10 mouse cellular contexts compared by ENCODE assay signal in the genomic region with DNA sequence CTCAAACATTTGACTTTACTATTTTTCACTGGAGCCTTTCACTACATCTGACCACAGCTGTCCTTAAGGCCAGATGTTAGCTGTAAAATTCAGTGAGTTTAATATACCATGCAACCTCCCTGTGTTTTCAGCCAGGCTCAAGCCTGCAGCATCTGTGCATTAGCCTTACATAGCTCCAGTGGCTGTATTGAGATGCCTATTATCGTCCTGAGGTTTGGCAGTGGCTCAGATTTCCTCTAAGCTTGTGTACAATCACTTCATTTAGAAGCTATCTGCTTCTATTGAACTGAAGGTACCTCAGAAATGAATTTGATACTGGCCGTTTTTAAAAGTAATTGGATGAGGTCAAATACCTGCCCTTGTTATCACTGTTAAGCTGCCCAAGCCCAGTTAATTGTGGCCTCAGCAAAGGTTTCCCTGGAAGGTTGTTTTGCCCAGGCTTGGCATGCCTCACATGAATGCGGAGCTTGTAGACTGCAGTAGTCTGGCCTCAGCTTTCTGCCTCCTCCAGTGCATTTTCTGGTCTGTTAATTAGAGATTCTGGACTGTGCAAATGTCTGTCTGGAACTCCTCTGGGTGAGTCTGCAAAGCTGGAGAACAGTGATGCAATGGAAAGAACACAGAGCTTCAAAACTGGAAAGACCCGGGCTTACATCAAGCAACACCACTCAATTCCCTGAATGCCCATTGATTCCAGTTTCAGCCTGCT.
DNase-seq lines count a peak whose midpoint lies in the region; ATAC-seq and TF ChIP-seq lines count a peak whose summit lies in the region.
"Had no signal": no experiment of that assay in that cellular context is flagged by ENCODE, and none has a peak within 500 bp of the region (broad histone marks: within the 10 kb centered on the region; RNA-seq: fewer than 3 reads in every experiment).

No protein-coding gene starts in this region.

- H3K9ac ChIP-seq in hindbrain, embryonic 15.5 days: no peak overlapping the region
- H3K9ac ChIP-seq in stomach, embryonic 15.5 days: no peak overlapping the region
- no peak overlapping the region for H3K9ac ChIP-seq in kidney, embryonic 14.5 days (ENCODE audit: low read depth, low read length)

- H3K4me1 ChIP-seq in cerebellum, adult 2 months (ENCODE audit: control insufficient read depth, insufficient read depth, low read length): no peaks in the 10 kb centered on the region
- H3K4me1 ChIP-seq in hindbrain, embryonic 15.5 days (replicated peaks): no peaks in the 10 kb centered on the region
- 0 out of 2 replicates have a peak, but pooled peaks cover 2% of the 10 kb centered on the region for H3K4me1 ChIP-seq in stomach, embryonic 15.5 days
- H3K4me1 ChIP-seq in kidney, embryonic 14.5 days (ENCODE audit: control insufficient read depth, insufficient read depth, low read length): no peaks in the 10 kb centered on the region

- no peak overlapping the region for H3K27ac ChIP-seq in cerebellum, adult 2 months (ENCODE audit: insufficient read depth, low read length)
- 0 out of 2 replicates have a peak overlapping the region, but pooled peaks have one; percentile 36 for H3K27ac ChIP-seq in hindbrain, embryonic 15.5 days (replicated peaks)
- peak overlapping the region; percentile 45 for H3K27ac ChIP-seq in stomach, embryonic 15.5 days
- no peak overlapping the region for H3K27ac ChIP-seq in kidney, embryonic 14.5 days (ENCODE audit: low read depth, low read length)

- ATAC-seq in hindbrain, embryonic 15.5 days (ENCODE audit: low FRiP score, low read depth): peak; percentile 77
- peak; percentile 60; the same call in 1 of the 2 replicates for ATAC-seq in stomach, embryonic 15.5 days (ENCODE audit: insufficient read depth, low FRiP score, low read depth)
- no peak for ATAC-seq in kidney, embryonic 14.5 days (ENCODE audit: low FRiP score, low TSS enrichment)
- ATAC-seq: Patski had no signal

- H3K9me3 ChIP-seq in hindbrain, embryonic 15.5 days: no peaks in the 10 kb centered on the region
- no peaks in the 10 kb centered on the region for H3K9me3 ChIP-seq in stomach, embryonic 15.5 days
- H3K9me3 ChIP-seq in kidney, embryonic 14.5 days (ENCODE audit: control insufficient read depth, low read length): no peaks in the 10 kb centered on the region

- WGBS in cerebellum, adult 2 months: 18% methylated on average over 4 of the region's 4 CpGs
- WGBS in hindbrain, embryonic 15.5 days: 57% methylated on average over 4 of the region's 4 CpGs
- 29% methylated on average over 4 of the region's 4 CpGs for WGBS in stomach, embryonic 15.5 days
- WGBS in kidney, embryonic 14.5 days: 45% methylated on average over 4 of the region's 4 CpGs

- H3K4me3 ChIP-seq in cerebellum, adult 2 months (replicated peaks; ENCODE audit: insufficient read depth, low read depth, low read length): no peak overlapping the region
- H3K4me3 ChIP-seq in hindbrain, embryonic 15.5 days: no peak overlapping the region
- no peak overlapping the region for H3K4me3 ChIP-seq in stomach, embryonic 15.5 days (replicated peaks)
- no peak overlapping the region for H3K4me3 ChIP-seq in kidney, embryonic 14.5 days (ENCODE audit: low read length)

- no peaks in the 10 kb centered on the region for H3K36me3 ChIP-seq in hindbrain, embryonic 15.5 days
- H3K36me3 ChIP-seq in stomach, embryonic 15.5 days: no peaks in the 10 kb centered on the region
- no peaks in the 10 kb centered on the region for H3K36me3 ChIP-seq in kidney, embryonic 14.5 days (ENCODE audit: control insufficient read depth, insufficient read depth, low read length)

- no peaks in the 10 kb centered on the region for H3K27me3 ChIP-seq in cerebellum, adult 2 months (ENCODE audit: control insufficient read depth, insufficient read depth, low read length)
- H3K27me3 ChIP-seq in hindbrain, embryonic 15.5 days: no peaks in the 10 kb centered on the region
- H3K27me3 ChIP-seq in stomach, embryonic 15.5 days (replicated peaks): no peaks in the 10 kb centered on the region
- no peaks in the 10 kb centered on the region for H3K27me3 ChIP-seq in kidney, embryonic 14.5 days (ENCODE audit: control insufficient read depth, insufficient read depth, low read length)

- H3K4me2 ChIP-seq in hindbrain, embryonic 15.5 days: no peak overlapping the region
- no peak overlapping the region for H3K4me2 ChIP-seq in stomach, embryonic 15.5 days
- no peak overlapping the region for H3K4me2 ChIP-seq in kidney, embryonic 14.5 days (replicated peaks; ENCODE audit: low read depth, low read length)

- no peak for TF ChIP-seq POLR2A in cerebellum, adult 2 months (IDR thresholded peaks at IDR 0.05; ENCODE audit: borderline replicate concordance, insufficient read depth, low read length)

- peak; percentile 12 to 34 for DNase-seq in cerebellum, postnatal 10 days
- DNase-seq in cerebellum, adult 2 months: no peak
- DNase-seq in right cerebral cortex, postnatal 10 days (ENCODE audit: low spot score in 2 of 2): peak; percentile 21 to 25
- DNase-seq in right cerebral cortex, postnatal 25 days: no peak
- DNase-seq in cerebellum, adult 8-10 months: no peak
- DNase-seq: layer of hippocampus, adult 9-11 months had no signal

- no peak for TF ChIP-seq CTCF in cerebellum, adult 2 months (IDR thresholded peaks at IDR 0.05; ENCODE audit: borderline replicate concordance, insufficient read depth, low read depth, low read length)

Comparison
In these comparisons a context has a peak if more than half of its experiments do, and no peak if none do; other contexts are left out.
1. DNase-seq: peak in cerebellum, postnatal 10 days (2 of 2) and right cerebral cortex, postnatal 10 days (2 of 2); none in cerebellum, adult 2 months (0 of 2), right cerebral cortex, postnatal 25 days (single experiment) and cerebellum, adult 8-10 months (single experiment).
2. H3K27ac ChIP-seq: peak in hindbrain, embryonic 15.5 days (single experiment) and stomach, embryonic 15.5 days (single experiment); none in cerebellum, adult 2 months (single experiment) and kidney, embryonic 14.5 days (single experiment).